Mouse (Mus musculus) neural tube, embryonic 14.5 days (tissue): ENCODE measurements at regions not wholly inside any gene's neighbourhood (a gene's known extent, or its start where the extent isn't known, plus 50 kb on each side); places are given as distances from the start of the nearest gene placed in this dataset.

Experiments used
- ATAC-seq: fragments of 200-750 bp; cut with Nextera tagmentation; 2 replicates; pipeline ENCODE4 v1.8.0; 2017; ENCODE audit warnings: low read depth, mild to moderate bottlenecking, moderate TSS enrichment, moderate library complexity
- H3K27ac ChIP-seq: fragments of 300-500 bp; sonication (generic); 2 replicates; pipeline ENCODE4 v1.5.1; 2014; ENCODE audit warnings: low read depth, mild to moderate bottlenecking, control low read depth, low read length, moderate library complexity, mixed read lengths
- H3K27me3 ChIP-seq: fragments of 300-500 bp; sonication (generic); 2 replicates; pipeline ENCODE4 v1.6.1; 2014; ENCODE audit warnings: low read length; ENCODE audit not compliant: control insufficient read depth, insufficient read depth
- H3K36me3 ChIP-seq: fragments of 300-500 bp; sonication (generic); 2 replicates; pipeline ENCODE4 v1.6.1; 2014; ENCODE audit warnings: low read length, mixed read lengths; ENCODE audit not compliant: control insufficient read depth, insufficient read depth
- H3K4me1 ChIP-seq: fragments of 300-500 bp; sonication (generic); 2 replicates; pipeline ENCODE4 v1.6.1; 2014; ENCODE audit warnings: low read length; ENCODE audit not compliant: control insufficient read depth, insufficient read depth
- H3K4me2 ChIP-seq: fragments of 300-500 bp; sonication (generic); 2 replicates; pipeline ENCODE4 v1.6.1; 2014; ENCODE audit warnings: mild to moderate bottlenecking, low read depth, low read length, control low read depth
- H3K4me3 ChIP-seq: fragments of 300-500 bp; sonication (generic); 2 replicates; pipeline ENCODE4 v1.5.1; 2014; ENCODE audit warnings: low read depth, low read length, control low read depth, mixed read lengths
- H3K9ac ChIP-seq: fragments of 300-500 bp; sonication (generic); replicated peaks from 2 replicates; pipeline ENCODE4 v1.6.1; 2014; ENCODE audit warnings: low read depth, mild to moderate bottlenecking, control low read depth, low read length, mixed read lengths
- H3K9me3 ChIP-seq: fragments of 300-500 bp; sonication (generic); 2 replicates; pipeline ENCODE4 v1.6.1; 2016; ENCODE audit warnings: low read length; ENCODE audit not compliant: control insufficient read depth
- WGBS: fragments of 180-500 bp; shearing (Covaris S2); extraction: QIAGEN DNeasy Blood & Tissue Kit; methylation state at CpG from one replicate; pipeline ENCODE4 v1.1.7; 2014; 5-methylcytosine and 5-hydroxymethylcytosine counted together

DNA sequence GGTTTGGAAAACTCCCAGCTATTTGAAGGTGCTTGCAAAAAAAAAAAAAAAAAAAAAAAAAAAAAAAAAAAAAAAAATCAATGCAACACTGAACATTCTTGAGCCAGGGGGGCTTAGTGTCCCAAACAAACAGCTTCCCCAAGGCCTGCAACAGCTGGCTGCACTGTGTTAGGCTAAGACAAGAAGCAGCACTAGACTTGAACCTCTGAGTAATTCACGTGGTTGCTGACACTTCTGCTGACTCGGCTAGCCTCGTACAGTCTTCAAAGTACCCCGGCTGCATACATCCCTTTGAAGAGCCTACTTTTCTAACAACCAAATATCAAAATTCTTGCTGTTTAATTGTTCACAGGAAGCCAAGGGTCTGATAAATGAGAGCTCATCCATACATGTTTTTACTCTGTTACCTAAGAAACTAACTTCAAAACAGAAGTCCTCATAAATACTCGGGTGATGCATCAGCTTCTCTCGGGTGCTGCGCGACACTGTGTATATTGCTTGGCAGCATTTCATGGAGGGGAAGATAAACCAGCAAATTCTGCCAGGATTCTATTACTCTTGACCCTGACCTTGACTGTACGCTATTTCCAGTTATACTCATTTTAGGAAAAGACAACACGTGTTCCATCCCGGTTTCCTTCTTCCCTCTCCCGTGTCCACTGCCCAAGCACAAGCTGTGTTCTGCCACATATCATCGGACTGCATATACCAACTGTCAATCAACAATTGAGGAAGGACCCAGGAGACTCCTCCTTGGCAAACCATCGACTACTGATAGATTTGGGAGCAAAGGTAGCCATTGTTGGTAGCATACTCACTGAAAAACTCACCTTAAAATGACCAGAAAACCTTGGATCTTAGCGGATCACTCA is 352.8 kb upstream of the Nt5c1b start:
- H3K9me3 ChIP-seq = no peaks in the 10 kb centered on the region
- no peak overlapping the region for H3K4me3 ChIP-seq
- 81% methylated on average over 15 of the region's 15 CpGs for WGBS
- no peaks in the 10 kb centered on the region for H3K36me3 ChIP-seq
- H3K4me1 ChIP-seq = no peaks in the 10 kb centered on the region
- no peak overlapping the region for H3K4me2 ChIP-seq
- no peaks in the 10 kb centered on the region for H3K27me3 ChIP-seq
- ATAC-seq = no peak
- H3K27ac ChIP-seq = no peak overlapping the region
- H3K9ac ChIP-seq = no peak overlapping the region

DNA sequence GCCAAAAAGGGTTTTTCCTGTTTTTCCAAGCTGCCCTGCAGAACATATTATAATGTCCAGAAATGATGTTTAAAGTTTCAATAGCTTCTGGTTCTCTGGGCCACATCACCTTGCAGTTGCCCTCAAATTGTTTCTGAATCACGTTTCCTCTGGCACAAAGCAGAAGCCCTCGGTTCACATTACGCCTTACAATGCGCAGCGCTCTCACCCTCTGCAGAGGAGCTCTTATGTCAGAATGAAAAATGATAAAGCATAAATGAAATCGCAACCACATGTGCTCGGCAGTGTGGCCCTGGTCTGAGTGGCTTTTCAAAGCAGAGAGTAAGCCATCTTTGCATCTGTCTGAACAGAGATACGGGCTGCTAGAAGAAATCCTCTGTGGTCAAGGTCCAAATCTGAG is 334.3 kb upstream of the Nt5c1b start:
- Histone ChIP-seq H3K27me3 (no peaks in the 10 kb centered on the region), H3K4me1 (no peaks in the 10 kb centered on the region), H3K9ac (no peak overlapping the region), H3K9me3 (no peaks in the 10 kb centered on the region), H3K27ac (no peak overlapping the region), H3K4me2 (no peak overlapping the region), H3K4me3 (no peak overlapping the region), H3K36me3 (no peaks in the 10 kb centered on the region)
- ATAC-seq = no peak
- WGBS = 67% methylated on average over 8 of the region's 8 CpGs

GRCm38 (mm10) chr12:10062006-10062514 is 307.7 kb upstream of the Nt5c1b start:
- WGBS = 50% methylated on average over 1 of the region's 1 CpGs

DNA sequence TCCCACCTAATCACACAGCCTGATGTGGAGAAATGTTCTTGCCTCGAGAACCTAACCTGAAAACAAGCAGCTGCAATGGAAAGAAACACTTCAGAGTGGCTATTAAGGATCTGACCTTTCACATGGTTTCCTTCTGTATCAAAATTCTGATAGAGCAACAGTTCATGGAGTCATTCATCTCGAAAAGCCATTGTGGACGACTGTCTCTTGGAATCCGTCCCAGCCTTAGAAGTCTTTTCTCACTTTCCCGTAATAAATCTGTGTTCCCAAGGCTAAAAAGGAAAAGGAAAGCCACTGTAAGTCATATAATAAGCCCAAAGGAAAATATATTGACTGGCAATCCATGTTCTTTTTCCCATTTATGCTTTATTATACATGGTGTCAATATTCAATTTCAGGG is 291.4 kb upstream of the Nt5c1b start:
- Histone ChIP-seq H3K27me3 (no peaks in the 10 kb centered on the region), H3K4me2 (no peak overlapping the region)
- no peak for ATAC-seq

More at GRCm38 (mm10) chr12:10062006-10062514, 307.7 kb upstream of the Nt5c1b start:
- no peaks in the 10 kb centered on the region for H3K4me1 ChIP-seq
- H3K4me3 ChIP-seq = no peak overlapping the region
- H3K27me3 ChIP-seq = no peaks in the 10 kb centered on the region
- H3K9ac ChIP-seq = no peak overlapping the region
- H3K4me2 ChIP-seq = no peak overlapping the region
- H3K9me3 ChIP-seq = no peaks in the 10 kb centered on the region
- ATAC-seq = no peak
- H3K27ac ChIP-seq = no peak overlapping the region
- H3K36me3 ChIP-seq = no peaks in the 10 kb centered on the region

DNA sequence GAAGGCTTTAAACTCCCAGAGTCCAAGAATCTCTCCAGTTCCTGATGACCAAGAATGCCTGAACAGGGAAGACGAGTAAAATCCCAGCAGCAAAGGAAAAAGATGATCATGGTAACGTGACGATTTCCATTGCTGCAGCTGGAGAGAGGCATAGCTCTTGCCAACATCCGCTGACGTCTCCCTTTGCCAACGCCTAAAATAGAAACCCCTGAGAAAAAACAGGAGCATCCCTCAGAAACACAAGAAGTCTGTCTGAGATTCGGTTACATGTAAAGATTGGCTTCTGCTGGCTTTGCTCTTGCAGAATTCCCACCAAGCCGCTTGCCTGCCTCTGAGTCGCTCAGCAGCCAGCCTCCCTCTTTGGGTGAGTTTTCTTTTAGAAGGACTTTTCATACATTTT is 290.3 kb upstream of the Nt5c1b start:
- WGBS = 80% methylated on average over 9 of the region's 9 CpGs
- Histone ChIP-seq H3K27ac (no peak overlapping the region), H3K4me1 (no peaks in the 10 kb centered on the region)

More for the DNA sequence above, 291.4 kb upstream of the Nt5c1b start:
- H3K9ac ChIP-seq = no peak overlapping the region
- no peaks in the 10 kb centered on the region for H3K36me3 ChIP-seq
- no peak overlapping the region for H3K4me3 ChIP-seq
- 43% methylated on average over 5 of the region's 5 CpGs for WGBS
- H3K27ac ChIP-seq = no peak overlapping the region
- H3K9me3 ChIP-seq = no peaks in the 10 kb centered on the region
- H3K4me1 ChIP-seq = no peaks in the 10 kb centered on the region

GRCm38 (mm10) chr12:10112874-10113453 is 256.8 kb upstream of the Nt5c1b start:
- Histone ChIP-seq H3K27ac (no peak overlapping the region), H3K4me3 (no peak overlapping the region), H3K9me3 (no peaks in the 10 kb centered on the region), H3K4me2 (no peak overlapping the region), H3K9ac (no peak overlapping the region), H3K36me3 (no peaks in the 10 kb centered on the region), H3K4me1 (no peaks in the 10 kb centered on the region), H3K27me3 (no peaks in the 10 kb centered on the region)
- no peak for ATAC-seq
- WGBS = 82% methylated on average over 1 of the region's 1 CpGs

More for the DNA sequence above, 290.3 kb upstream of the Nt5c1b start:
- no peak overlapping the region for H3K4me2 ChIP-seq
- no peaks in the 10 kb centered on the region for H3K36me3 ChIP-seq
- no peaks in the 10 kb centered on the region for H3K27me3 ChIP-seq
- H3K9me3 ChIP-seq = no peaks in the 10 kb centered on the region
- H3K4me3 ChIP-seq = no peak overlapping the region
- ATAC-seq = no peak
- no peak overlapping the region for H3K9ac ChIP-seq

- H3K36me3 ChIP-seq = no peaks in the 10 kb centered on the region
- WGBS = 77% methylated on average over 2 of the region's 2 CpGs
- no peak overlapping the region for H3K4me2 ChIP-seq
- H3K9ac ChIP-seq = no peak overlapping the region
- ATAC-seq = no peak
- H3K9me3 ChIP-seq = no peaks in the 10 kb centered on the region
- H3K4me1 ChIP-seq = no peaks in the 10 kb centered on the region
- no peak overlapping the region for H3K4me3 ChIP-seq
- no peaks in the 10 kb centered on the region for H3K27me3 ChIP-seq
- no peak overlapping the region for H3K27ac ChIP-seq
These were observed 247.7 kb upstream of the Nt5c1b start for GRCm38 (mm10) chr12:10122102-10122501.

DNA sequence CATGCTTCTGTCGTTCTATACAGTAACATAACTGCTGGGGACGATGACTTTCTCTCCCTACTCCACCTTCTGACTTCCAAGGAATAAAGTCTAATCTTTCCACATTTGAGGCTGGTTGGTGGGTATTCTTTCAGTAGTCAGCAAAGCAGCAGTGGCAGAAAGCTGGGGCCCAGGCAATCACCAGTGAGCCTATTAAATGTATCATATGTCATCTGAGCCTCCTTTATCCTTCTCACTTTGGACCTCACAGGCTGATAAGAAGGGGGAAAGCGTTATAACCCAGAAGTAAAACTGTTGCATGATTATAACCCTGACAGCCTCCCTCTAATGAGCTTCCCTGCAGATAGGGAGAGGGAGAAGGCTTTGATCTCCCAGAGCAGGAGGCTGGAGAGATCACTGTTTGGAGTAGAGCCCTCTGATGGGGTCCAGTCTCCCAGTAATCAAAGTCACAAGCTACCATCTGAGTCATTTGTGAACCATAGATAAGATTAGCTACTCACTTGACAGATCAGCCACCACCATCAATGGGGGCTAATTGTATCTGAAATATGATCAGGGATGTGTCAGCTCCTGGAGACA is 241.7 kb upstream of the Nt5c1b start:
- WGBS = 42% methylated on average over 3 of the region's 3 CpGs
- Histone ChIP-seq H3K9me3 (no peaks in the 10 kb centered on the region), H3K27ac (no peak overlapping the region), H3K36me3 (no peaks in the 10 kb centered on the region), H3K4me1 (no peaks in the 10 kb centered on the region), H3K4me3 (no peak overlapping the region), H3K27me3 (no peaks in the 10 kb centered on the region), H3K4me2 (no peak overlapping the region), H3K9ac (no peak overlapping the region)
- ATAC-seq = no peak

DNA sequence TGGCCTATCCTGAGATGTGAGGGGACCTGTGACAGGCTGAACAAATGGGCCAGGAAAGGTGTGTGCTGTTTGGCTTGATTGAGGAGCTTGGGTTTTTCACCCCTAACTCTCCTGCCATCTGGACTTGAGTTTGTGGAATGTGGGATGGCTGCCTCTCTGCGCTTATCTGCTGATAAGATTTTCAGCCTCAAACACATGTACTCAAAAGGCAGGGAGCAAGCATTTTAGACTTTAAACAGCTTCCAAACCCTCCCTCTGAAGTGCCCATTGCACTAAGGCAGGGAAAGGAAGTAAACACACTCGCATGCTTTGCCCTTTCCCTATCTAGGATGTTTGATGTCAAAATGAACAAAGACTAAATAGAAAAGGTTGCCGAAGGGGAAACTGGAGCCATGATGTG is 235.6 kb upstream of the Nt5c1b start:
- 63% methylated on average over 3 of the region's 3 CpGs for WGBS
- Histone ChIP-seq H3K27ac (no peak overlapping the region), H3K4me2 (no peak overlapping the region), H3K4me1 (no peaks in the 10 kb centered on the region), H3K27me3 (no peaks in the 10 kb centered on the region), H3K9me3 (no peaks in the 10 kb centered on the region), H3K36me3 (no peaks in the 10 kb centered on the region), H3K4me3 (no peak overlapping the region), H3K9ac (no peak overlapping the region)
- no peak for ATAC-seq
